Mouse (Mus musculus): ENCODE data around the gene Il17c.

The Il17c gene

DNA sequence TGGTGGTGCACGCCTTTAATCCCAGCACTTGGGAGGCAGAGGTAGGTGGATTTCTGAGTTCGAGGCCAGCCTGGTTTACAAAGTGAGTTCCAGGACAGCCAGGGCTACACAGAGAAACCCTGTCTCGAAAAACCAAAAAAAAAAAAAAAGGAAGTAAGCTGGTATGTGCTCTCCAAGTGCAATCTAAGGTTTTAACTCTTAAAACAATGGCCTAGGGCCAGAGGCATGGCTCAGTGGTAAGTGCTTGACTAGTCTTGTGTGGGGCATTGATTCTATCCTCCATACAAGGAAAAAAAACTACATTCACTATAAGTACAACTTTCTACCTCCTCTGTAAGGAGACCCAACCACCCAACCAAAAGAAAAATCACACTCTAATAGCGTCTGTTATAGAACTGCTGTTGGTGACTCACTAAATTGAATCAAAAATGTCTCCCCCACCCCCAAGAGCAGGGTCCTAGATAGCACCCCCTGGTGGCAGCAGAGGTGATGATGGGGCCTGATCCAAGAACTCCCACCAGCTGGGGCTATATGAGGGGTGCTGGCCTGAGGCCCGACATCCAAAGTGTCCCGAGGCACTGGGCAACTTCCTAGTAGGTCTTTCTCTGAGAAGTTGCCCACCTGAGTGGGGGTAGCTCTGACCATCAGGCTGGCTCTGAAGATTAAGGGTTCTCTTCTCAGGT is 37.5 kb downstream of the Il17c start:
- DNase-seq (ENCODE audit: low read depth, low spot score) = peak; percentile 70

DNA sequence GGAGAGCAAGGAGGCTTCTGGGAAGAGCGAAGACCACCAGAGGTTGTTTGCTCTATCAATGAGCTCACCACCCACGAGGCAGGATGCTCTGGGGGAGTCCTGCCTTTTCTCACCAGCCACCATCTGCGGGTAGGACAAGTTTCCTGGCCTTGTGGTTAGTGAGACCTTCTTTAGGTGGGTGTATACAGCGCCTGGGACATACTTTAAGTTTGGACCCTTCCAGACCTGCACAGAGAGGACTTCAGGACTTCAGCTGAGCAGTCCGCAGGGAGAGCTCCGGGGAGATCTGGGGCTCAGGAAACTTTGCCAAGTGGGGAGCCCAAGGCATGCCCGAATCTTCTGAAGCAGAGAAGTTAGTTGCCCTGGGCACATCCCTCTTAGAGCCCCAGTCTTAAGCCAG is 38.2 kb downstream of the Il17c start:
- DNase-seq (ENCODE audit: low read depth, low spot score) = no peak

DNA sequence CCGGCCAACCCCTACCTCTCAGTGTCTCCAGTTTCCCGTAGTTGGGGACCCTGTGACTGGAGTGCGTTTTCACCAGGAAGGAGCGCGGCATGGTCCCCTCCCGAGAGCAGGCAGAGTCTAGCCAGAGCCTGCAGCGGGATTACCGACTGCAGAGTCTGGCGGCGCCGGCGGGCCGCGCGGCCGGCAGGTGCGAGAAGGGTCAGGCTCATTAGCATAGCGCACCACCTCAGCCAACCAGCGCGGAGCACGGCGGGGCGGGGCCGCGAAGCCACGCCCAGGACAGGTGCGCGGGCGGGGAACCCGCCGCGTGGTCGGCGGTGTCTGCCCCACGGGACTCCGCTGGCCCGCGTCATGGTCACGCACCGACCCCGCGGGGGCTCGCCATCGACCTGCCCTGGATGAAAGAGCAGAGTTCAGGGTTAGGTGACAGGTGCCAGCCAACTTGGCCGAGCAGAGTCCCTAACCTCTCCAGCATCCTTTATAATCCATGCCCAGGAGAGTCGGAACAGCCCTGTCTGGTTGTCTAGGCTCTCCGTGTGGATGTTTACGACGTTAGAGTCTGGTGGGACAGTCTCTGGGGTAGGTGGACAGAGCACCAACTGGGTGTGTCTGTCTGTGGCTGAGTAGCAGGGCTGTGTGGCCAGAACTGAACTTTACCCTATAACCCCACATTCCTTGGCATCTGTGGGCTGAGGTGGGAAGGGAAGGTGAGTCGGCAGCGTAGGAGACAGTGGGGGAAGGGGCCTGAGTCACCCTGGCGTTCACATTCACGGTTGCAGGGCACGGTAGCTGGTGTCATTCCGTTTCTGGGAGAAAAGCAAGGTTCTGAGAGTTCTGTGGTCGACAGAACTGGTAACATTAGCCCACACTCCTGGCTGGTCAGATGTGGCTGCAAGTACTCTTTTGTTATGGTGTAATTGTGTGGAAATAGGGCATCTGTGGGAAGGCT is 39.0 kb downstream of the Il17c start, which contains the start of gene Snai3:
Snai3 (minus strand) TSS at position 210 of the 949 bp plus-strand sequence.
- peak; percentile 76 for DNase-seq (ENCODE audit: low read depth, low spot score)

DNA sequence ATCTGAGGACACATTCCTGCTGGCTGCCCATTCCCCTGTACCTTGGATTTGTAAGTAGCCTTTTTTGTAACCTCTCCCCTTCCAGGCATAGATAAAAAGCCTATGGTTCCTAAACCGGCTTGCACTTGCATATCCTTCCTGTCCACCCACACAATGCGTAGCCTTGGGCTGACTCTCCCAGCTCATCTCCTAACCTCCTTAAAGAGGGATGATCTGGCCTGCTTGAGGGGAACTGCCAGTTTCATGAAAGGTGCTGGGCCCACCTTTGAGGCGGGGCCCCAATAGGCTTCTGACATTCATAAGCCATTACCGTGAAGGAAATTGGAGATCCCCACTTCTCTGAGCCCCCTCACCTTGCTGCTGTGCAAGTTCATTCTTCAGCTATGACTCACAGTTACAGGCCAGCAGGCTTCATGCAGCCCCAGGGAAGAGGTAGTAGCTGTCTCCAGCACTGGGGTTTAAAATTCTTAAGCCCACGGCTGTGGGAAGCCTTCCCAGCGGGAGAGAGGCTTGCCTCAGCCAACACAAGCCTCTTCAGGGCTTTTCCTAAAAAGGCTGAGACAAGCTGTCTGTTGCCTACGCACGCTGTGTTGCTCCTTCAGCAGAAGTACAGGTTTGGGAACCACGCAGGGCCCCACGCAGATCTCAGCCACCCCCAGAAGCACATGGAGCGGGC is 39.8 kb downstream of the Il17c start:
- DNase-seq (ENCODE audit: low read depth, low spot score) = peak; percentile 77

DNA sequence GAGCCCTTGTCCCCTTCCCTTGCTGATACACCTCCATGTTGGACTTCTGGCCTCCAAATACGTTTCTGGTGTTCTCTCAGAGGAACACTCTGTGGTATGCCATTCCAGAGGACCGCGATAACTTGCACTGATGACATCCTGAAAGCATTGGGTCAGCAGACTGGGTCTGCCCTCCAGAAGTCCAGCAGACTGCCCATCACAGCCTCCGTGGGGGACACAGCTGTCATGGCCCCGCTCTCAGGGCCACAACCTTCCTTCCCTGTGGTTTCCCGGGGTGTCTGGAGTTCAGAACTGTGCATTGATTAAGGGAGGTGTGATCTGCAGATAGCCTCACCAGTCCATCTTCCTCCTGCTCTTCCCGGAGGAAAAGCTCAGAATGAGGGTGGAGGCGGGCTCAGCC is 40.7 kb downstream of the Il17c start:
- no peak for DNase-seq (ENCODE audit: low read depth, low spot score)

DNA sequence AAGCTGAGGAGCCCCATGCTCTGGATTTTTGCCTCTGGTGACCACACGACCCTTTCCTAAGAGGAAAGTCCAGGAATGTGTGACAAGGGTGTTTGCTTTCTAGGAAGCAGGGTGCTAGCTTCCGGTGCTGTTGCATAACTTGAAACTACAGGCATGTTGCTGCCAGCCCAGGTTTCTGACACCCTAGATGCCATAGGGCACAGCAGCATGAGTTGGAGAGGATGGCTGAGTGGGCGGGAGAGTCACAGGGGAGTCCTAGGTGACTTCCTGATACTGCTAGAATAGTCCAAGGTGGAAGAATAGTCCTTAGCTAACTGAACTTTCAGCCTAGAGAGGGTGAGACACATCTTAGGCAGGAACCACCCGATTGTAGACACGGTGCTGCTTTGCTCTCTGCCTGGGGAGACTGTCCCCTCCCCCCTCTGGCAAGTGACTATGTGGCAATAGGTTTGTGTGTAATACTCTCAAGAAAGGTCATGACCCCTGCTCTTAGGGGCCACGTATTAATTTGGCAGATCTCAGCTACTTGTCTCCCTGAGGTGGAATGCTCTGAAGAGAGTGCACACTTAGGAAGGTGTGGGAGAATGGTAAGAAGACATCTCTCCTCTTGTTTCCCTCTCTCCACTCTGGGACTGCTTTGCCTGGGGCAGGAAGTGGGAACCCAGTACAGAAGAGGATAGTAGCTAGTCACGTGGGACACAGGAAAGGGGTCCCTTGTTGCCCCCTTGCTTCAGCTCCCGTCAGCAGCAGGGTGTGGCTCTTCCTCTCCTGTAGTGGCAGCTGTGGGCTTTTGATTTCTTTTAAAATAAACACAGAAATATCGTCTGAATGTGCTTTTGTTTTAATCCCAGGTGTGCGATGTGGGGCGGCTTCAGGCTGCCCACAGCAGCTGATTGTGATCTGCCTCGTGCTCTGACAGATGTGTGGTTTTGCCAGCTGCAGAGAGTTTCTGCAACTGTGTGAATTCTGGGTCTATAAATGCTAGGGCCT is 42.1 kb downstream of the Il17c start:
- no peak for DNase-seq (ENCODE audit: low read depth, low spot score)

DNA sequence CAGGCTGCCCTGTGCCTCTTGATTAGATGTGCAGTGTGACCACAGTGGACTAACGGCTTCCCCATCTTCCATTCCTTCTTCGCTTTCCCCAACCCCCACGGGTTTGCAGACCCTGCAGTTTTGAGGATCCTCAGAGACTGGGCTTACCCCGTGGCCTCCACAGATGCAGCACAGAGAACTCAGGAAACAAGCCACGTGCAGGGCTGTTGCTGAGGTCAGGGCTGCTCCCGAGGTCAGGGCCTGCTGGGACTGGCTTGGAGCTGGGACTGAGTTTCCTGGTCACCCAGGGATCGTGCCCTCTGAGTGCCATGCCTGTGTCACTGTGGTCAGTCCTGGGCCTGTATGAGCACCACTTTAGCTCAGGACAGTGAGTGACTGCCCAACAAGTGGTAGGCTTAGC is 43.2 kb downstream of the Il17c start:
- no peak for DNase-seq (ENCODE audit: low read depth, low spot score)

DNA sequence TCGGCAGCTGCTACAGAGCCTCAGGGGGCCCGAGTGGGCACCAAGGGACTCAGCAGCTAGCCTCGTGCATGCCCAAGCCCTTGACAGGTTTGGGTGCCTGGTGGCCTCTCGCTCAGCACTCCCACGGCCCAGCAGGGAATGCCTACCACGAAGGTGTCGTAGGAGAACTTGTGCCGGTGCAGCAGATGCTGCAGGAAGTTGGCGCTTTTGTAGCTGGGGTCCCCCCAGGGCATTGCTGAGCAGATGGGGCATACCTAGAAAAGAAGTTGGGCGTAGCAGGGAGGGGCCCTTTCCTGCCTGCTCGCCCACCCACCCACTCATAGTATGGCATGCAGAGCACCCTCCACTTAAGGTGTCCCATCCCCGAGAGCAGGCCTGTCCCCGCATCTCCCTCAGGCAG is 46.0 kb downstream of the Il17c start:
- no peak for DNase-seq (ENCODE audit: low read depth, low spot score)

DNA sequence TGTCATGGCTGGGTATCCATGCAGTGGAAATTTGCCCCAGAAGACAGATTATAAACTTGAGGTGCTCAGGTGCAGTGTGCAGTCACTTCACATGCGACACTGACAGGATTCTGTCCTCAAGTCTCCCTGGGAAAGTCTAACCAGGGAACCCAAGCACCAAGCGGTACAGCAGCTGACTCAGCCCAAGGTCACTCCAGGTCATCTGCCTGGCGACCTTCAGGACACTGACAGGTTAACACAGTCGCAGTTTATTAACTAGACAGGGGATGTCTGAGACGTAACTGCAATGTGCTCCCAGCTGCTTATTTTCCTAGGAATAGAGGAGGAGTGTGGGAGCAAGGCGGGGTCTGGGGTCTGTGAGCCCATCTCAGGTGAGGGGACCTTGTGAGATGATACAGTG is 47.6 kb downstream of the Il17c start:
- no peak for DNase-seq (ENCODE audit: low read depth, low spot score)

DNA sequence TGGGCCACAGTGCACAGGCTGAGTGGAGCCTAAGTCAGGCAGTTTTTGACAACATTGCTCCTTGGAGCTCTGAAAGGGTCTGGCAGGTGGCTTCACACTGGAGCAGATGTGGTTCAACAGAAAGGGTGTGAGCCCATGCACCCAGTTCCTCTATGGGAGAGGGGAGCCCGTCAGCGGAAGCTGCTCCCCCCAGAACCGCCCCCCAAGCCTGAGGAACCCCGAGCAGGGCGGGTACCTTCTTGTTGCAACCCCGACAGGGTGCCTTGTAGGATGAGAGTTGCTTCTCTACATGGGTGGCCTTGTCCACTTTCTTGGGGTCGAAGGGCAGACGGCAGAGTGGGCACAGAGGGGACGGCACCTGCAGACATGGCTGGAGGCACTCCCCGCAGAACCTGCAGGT is 48.1 kb downstream of the Il17c start:
- no peak for DNase-seq (ENCODE audit: low read depth, low spot score)

DNA sequence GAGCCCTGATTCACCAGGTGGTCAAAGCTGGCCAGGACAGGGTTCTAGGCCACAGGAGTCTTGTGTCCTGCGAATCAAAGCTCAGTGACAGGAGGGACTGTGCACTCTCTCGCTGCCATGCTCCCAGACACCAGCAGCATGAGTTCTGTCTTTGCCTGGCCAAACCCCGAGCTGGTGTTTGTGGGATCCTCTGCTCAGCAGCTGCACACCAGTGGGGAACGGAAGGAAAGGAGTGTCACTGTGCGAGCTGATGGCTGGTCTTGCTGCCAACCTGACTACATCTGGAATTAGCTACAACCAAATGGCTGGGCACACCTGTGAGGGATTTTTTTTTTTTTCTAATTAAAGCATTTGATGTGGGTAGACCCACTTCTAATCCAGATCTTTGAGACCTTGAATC is 48.9 kb downstream of the Il17c start:
- DNase-seq (ENCODE audit: low read depth, low spot score) = no peak
